Mouse (Mus musculus) MEL (cell line): ENCODE data around the gene Xrcc4. TPM values are rescaled to one million over a fixed set of nuclear protein-coding genes. Genes with fewer than 3 reads are reported as not detected.

ENCODE experiments used
- DNase-seq: peaks from one replicate; pipeline ENCODE4 v3.0.0; 2011; ENCODE audit warnings: low read depth, low spot score
- H3K27ac ChIP-seq: 2 replicates; pipeline ENCODE4 v1.5.1; 2012; ENCODE audit warnings: low read depth, mild to moderate bottlenecking, control low read depth, low read length, moderate library complexity; ENCODE audit not compliant: control insufficient read depth
- H3K27me3 ChIP-seq, 2 experiments: fragments of 150-350 bp in 1 of 2; sonication (generic) in 1 of 2; 2 replicates each; pipeline ENCODE4 v1.6.1; 2012; ENCODE audit warnings: low read length in 2 of 2, mild to moderate bottlenecking in 2 of 2, improper control_type of control experiment in 1 of 2, moderate library complexity in 1 of 2; ENCODE audit not compliant: insufficient read depth in 2 of 2, control insufficient read depth in 1 of 2
- H3K36me3 ChIP-seq, 2 experiments: 2 replicates each; pipeline ENCODE4 v1.6.1; 2012 to 2014; ENCODE audit warnings: low read length in 2 of 2, improper control_type of control experiment in 1 of 2, inconsistent platforms in 1 of 2, mild to moderate bottlenecking in 1 of 2; ENCODE audit not compliant: insufficient read depth in 2 of 2, control insufficient read depth in 1 of 2
- H3K4me1 ChIP-seq, 2 experiments: fragments of 150-350 bp in 1 of 2; sonication (generic) in 1 of 2; 2 replicates each; pipeline ENCODE4 v1.6.1; 2012; ENCODE audit warnings: low read length in 2 of 2, improper control_type of control experiment in 1 of 2, mild to moderate bottlenecking in 1 of 2; ENCODE audit not compliant: insufficient read depth in 2 of 2, control insufficient read depth in 1 of 2
- H3K4me3 ChIP-seq, 2 experiments: fragments of 150-350 bp in 1 of 2; sonication (generic) in 1 of 2; 2 replicates each; pipeline ENCODE4 v1.5.1; 2012; ENCODE audit warnings: low read depth in 2 of 2, low read length in 2 of 2, mild to moderate bottlenecking in 2 of 2, moderate library complexity in 2 of 2, control low read depth in 1 of 2, improper control_type of control experiment in 1 of 2; ENCODE audit not compliant: control insufficient read depth in 1 of 2, insufficient read depth in 1 of 2
- H3K79me2 ChIP-seq: 2 replicates; pipeline ENCODE4 v1.6.1; 2012; ENCODE audit warnings: mild to moderate bottlenecking, low read length, moderate library complexity; ENCODE audit not compliant: control insufficient read depth, poor library complexity, insufficient read depth
- H3K9ac ChIP-seq: 2 replicates; pipeline ENCODE4 v1.6.1; 2012; ENCODE audit warnings: low read depth, mild to moderate bottlenecking, control low read depth, low read length, moderate library complexity; ENCODE audit not compliant: control insufficient read depth, poor library complexity, severe bottlenecking
- H3K9me3 ChIP-seq: fragments of 150-350 bp; sonication (generic); replicated peaks from 2 replicates; pipeline ENCODE4 v1.6.1; 2012; ENCODE audit warnings: mild to moderate bottlenecking, low read length, improper control_type of control experiment, moderate library complexity; ENCODE audit not compliant: insufficient read depth
- BHLHE40 ChIP-seq: IDR thresholded peaks from 2 replicates; pipeline ENCODE4 v1.6.1; 2012; ENCODE audit warnings: low read depth, mild to moderate bottlenecking, inconsistent platforms, low read length, improper control_type of control experiment, borderline replicate concordance
- CHD2 ChIP-seq: IDR thresholded peaks from 2 replicates; pipeline ENCODE4 v1.6.1; 2011; ENCODE audit warnings: low read length, improper control_type of control experiment
- CTCF ChIP-seq, 3 experiments: IDR thresholded peaks in 2 of 3; conservative IDR thresholded peaks in 1 of 3; 2 replicates each; pipeline ENCODE4 v1.5.1; 2011 to 2012; ENCODE audit warnings: low read length in 3 of 3, low read depth in 2 of 3, mild to moderate bottlenecking in 2 of 3, improper control_type of control experiment in 1 of 3, inconsistent platforms in 1 of 3, mixed read lengths in 1 of 3, moderate library complexity in 1 of 3; ENCODE audit not compliant: control insufficient read depth in 1 of 3, insufficient read depth in 1 of 3, poor library complexity in 1 of 3, severe bottlenecking in 1 of 3
- ELF1 ChIP-seq: IDR thresholded peaks from 2 replicates; pipeline ENCODE4 v1.6.1; 2014; ENCODE audit warnings: low read depth, mild to moderate bottlenecking, inconsistent platforms, low read length, improper control_type of control experiment, moderate library complexity
- GABPA ChIP-seq: IDR thresholded peaks from 2 replicates; pipeline ENCODE4 v1.6.1; 2012; ENCODE audit warnings: low read depth, mild to moderate bottlenecking, inconsistent platforms, low read length, improper control_type of control experiment, moderate library complexity
- HCFC1 ChIP-seq: IDR thresholded peaks from 2 replicates; pipeline ENCODE4 v1.6.1; 2012; ENCODE audit warnings: low read depth, mild to moderate bottlenecking, inconsistent platforms, low read length, improper control_type of control experiment, moderate library complexity
- KAT2A ChIP-seq: conservative IDR thresholded peaks from 2 replicates; pipeline ENCODE4 v1.6.1; 2012; ENCODE audit warnings: low read depth, low read length, improper control_type of control experiment, inconsistent platforms
- MAX ChIP-seq: IDR thresholded peaks from 2 replicates; pipeline ENCODE4 v1.6.1; 2011; ENCODE audit warnings: low read length, improper control_type of control experiment
- MEF2A ChIP-seq: IDR thresholded peaks from 2 replicates; pipeline ENCODE4 v1.6.1; 2014; ENCODE audit warnings: low read depth, mild to moderate bottlenecking, inconsistent platforms, low read length, improper control_type of control experiment; ENCODE audit not compliant: poor library complexity, insufficient replicate concordance, severe bottlenecking; ENCODE audit errors: extremely low read depth
- MXI1 ChIP-seq: IDR thresholded peaks from 2 replicates; pipeline ENCODE4 v1.6.1; 2011; ENCODE audit warnings: mild to moderate bottlenecking, low read depth, low read length, improper control_type of control experiment
- MYB ChIP-seq: IDR thresholded peaks from 2 replicates; pipeline ENCODE4 v1.6.1; 2011; ENCODE audit warnings: mild to moderate bottlenecking, low read depth, low read length, improper control_type of control experiment
- NELFE ChIP-seq: IDR thresholded peaks from 2 replicates; pipeline ENCODE4 v1.6.1; 2011; ENCODE audit warnings: low read depth, low read length, improper control_type of control experiment
- NRF1 ChIP-seq: IDR thresholded peaks from 2 replicates; pipeline ENCODE4 v1.6.1; 2014; ENCODE audit warnings: low read depth, mild to moderate bottlenecking, inconsistent platforms, low read length, improper control_type of control experiment, moderate library complexity; ENCODE audit not compliant: poor library complexity, insufficient read depth, severe bottlenecking
- RCOR1 ChIP-seq: IDR thresholded peaks from 2 replicates; pipeline ENCODE4 v1.6.1; 2012; ENCODE audit warnings: low read depth, mild to moderate bottlenecking, inconsistent platforms, low read length, improper control_type of control experiment
- TBP ChIP-seq: IDR thresholded peaks from 2 replicates; pipeline ENCODE4 v1.8.0; 2011; ENCODE audit warnings: low read depth, low read length, improper control_type of control experiment
- USF1 ChIP-seq: IDR thresholded peaks from 2 replicates; pipeline ENCODE4 v1.6.1; 2014; ENCODE audit warnings: low read depth, mild to moderate bottlenecking, inconsistent platforms, low read length, improper control_type of control experiment, moderate library complexity
- USF2 ChIP-seq, 2 experiments: IDR thresholded peaks; 2 replicates each; pipeline ENCODE4 v1.6.1; 2011 to 2012; ENCODE audit warnings: improper control_type of control experiment in 2 of 2, low read length in 2 of 2, borderline replicate concordance in 1 of 2, inconsistent platforms in 1 of 2, low read depth in 1 of 2, mild to moderate bottlenecking in 1 of 2; ENCODE audit not compliant: insufficient read depth in 1 of 2
- ZMIZ1 ChIP-seq: IDR thresholded peaks from 2 replicates; pipeline ENCODE4 v1.6.1; 2012; ENCODE audit warnings: low read depth, mild to moderate bottlenecking, inconsistent platforms, low read length, improper control_type of control experiment, moderate library complexity
- polyA plus RNA-seq, 2 experiments: library from polyadenylated mRNA; stranded (reverse) in 1 of 2; unstranded in 1 of 2; fragments of >175 nt in 1 of 2; fragments of >200 nt in 1 of 2; gene quantifications; 2 replicates each; pipeline versions ENCODE4 v1.2.1 to v1.2.4; 2012; ENCODE audit warnings: low replicate concordance in 2 of 2, low read depth in 1 of 2; ENCODE audit not compliant: insufficient read length in 2 of 2, insufficient read depth in 1 of 2, missing spikeins in 1 of 2
- total RNA-seq: library from RNA; depleted of rRNA; stranded (reverse); fragments of 300-350 nt; gene quantifications from 2 replicates; pipeline ENCODE4 v1.2.3, GENCODE M21; 2012

Xrcc4 gene
- total and polyA plus RNA-seq, 3 experiments, result 6.6 to 7.7 TPM; not detected in 1

GRCm38 (mm10) chr13:89777146-89777545, 312.3 kb downstream of the Xrcc4 start:
- Histone ChIP-seq H3K27ac (no peak overlapping the region), H3K36me3 (no peaks in the 10 kb centered on the region)
- TF ChIP-seq NELFE (no peak), MXI1 (no peak), ZMIZ1 (no peak), USF2 (IDR thresholded peaks at IDR 0.05; ENCODE audit: borderline replicate concordance in 1 of 2, insufficient read depth in 1 of 2, low read depth in 1 of 2, low read length in 2 of 2) (no peak), MYB (no peak), BHLHE40 (no peak), USF1 (no peak), CHD2 (no peak), ELF1 (no peak), MEF2A (no peak), KAT2A (no peak), TBP (no peak), GABPA (no peak), MAX (no peak), HCFC1 (no peak), RCOR1 (no peak), NRF1 (no peak)
- TF ChIP-seq, all 39 proteins: peak for 0
- Histone ChIP-seq H3K9me3 (no peaks in the 10 kb centered on the region), H3K27me3 (no peaks in the 10 kb centered on the region), H3K4me3 (no peak overlapping the region), H3K4me1 (no peaks in the 10 kb centered on the region), H3K9ac (no peak overlapping the region), H3K79me2 (no peaks in the 10 kb centered on the region)
- DNase-seq, result no peak

- H3K9ac ChIP-seq, result no peak overlapping the region
- no peak for DNase-seq
- H3K27ac ChIP-seq, result no peak overlapping the region
These were observed 322.9 kb downstream of the Xrcc4 start for GRCm38 (mm10) chr13:89766551-89766950.

More at GRCm38 (mm10) chr13:89766551-89766950, 322.9 kb downstream of the Xrcc4 start:
- Histone ChIP-seq H3K27me3 (no peaks in the 10 kb centered on the region), H3K4me1 (no peaks in the 10 kb centered on the region), H3K9me3 (no peaks in the 10 kb centered on the region), H3K79me2 (no peaks in the 10 kb centered on the region), H3K36me3 (no peaks in the 10 kb centered on the region), H3K4me3 (no peak overlapping the region)
- TF ChIP-seq CTCF (IDR thresholded peaks at IDR 0.05 in 2 of 3, conservative IDR thresholded peaks at IDR 0.05 in 1 of 3; ENCODE audit: control insufficient read depth in 1 of 3, insufficient read depth in 1 of 3, low read depth in 2 of 3, low read length in 3 of 3, poor library complexity in 1 of 3, severe bottlenecking in 1 of 3) (no peak), CHD2 (no peak)
